Mouse (Mus musculus) erythroblast, embryonic 14.5 days (primary cell): ENCODE measurements at regions not wholly inside any gene's neighbourhood (a gene's known extent, or its start where the extent isn't known, plus 50 kb on each side); places are given as distances from the start of the nearest gene placed in this dataset.

ENCODE experiments used
- H3K27me3 ChIP-seq: 2 replicates; pipeline ENCODE4 v1.6.1; 2012; ENCODE audit warnings: inconsistent platforms; ENCODE audit not compliant: control insufficient read depth
- H3K36me3 ChIP-seq: 2 replicates; pipeline ENCODE4 v1.6.1; 2012; ENCODE audit warnings: mild to moderate bottlenecking, inconsistent platforms; ENCODE audit not compliant: control insufficient read depth
- H3K4me1 ChIP-seq: 2 replicates; pipeline ENCODE4 v1.6.1; 2012; ENCODE audit warnings: inconsistent platforms; ENCODE audit not compliant: control insufficient read depth
- H3K4me3 ChIP-seq: replicated peaks from 2 replicates; pipeline ENCODE3; 2012; ENCODE audit warnings: moderate library complexity, mild to moderate bottlenecking, inconsistent platforms
- H3K9me3 ChIP-seq: 2 replicates; pipeline ENCODE4 v1.6.1; 2012; ENCODE audit warnings: low read length, inconsistent platforms, mixed read lengths; ENCODE audit not compliant: control insufficient read depth
- GATA1 ChIP-seq: IDR thresholded peaks from 2 replicates; pipeline ENCODE4 v1.6.1; 2012; ENCODE audit warnings: low read length, inconsistent platforms, mixed read lengths
- TAL1 ChIP-seq: IDR thresholded peaks from 3 replicates; pipeline ENCODE4 v1.6.1; 2012; ENCODE audit warnings: low read length, inconsistent platforms, mixed read lengths

GRCm38 (mm10) chr16:29956904-29957303, 107.3 kb upstream of the Hes1 start:
- TF ChIP-seq TAL1 (no peak), GATA1 (no peak)
- Histone ChIP-seq H3K4me3 (no peak overlapping the region), H3K4me1 (no peaks in the 10 kb centered on the region), H3K27me3 (no peaks in the 10 kb centered on the region), H3K9me3 (no peaks in the 10 kb centered on the region), H3K36me3 (no peaks in the 10 kb centered on the region)

GRCm38 (mm10) chr16:29959939-29960637, 104.1 kb upstream of the Hes1 start:
- TF ChIP-seq GATA1 = no peak
- no peak for TF ChIP-seq TAL1
- H3K4me1 ChIP-seq = no peaks in the 10 kb centered on the region

GRCm38 (mm10) chr16:29963284-29963683, 100.9 kb upstream of the Hes1 start:
- Histone ChIP-seq H3K36me3 (no peaks in the 10 kb centered on the region), H3K27me3 (no peaks in the 10 kb centered on the region), H3K9me3 (peaks cover 5% of the 10 kb centered on the region), H3K4me1 (no peaks in the 10 kb centered on the region), H3K4me3 (no peak overlapping the region)
- no peak for TF ChIP-seq TAL1
- TF ChIP-seq GATA1 = no peak

More at GRCm38 (mm10) chr16:29959939-29960637, 104.1 kb upstream of the Hes1 start:
- no peak overlapping the region for H3K4me3 ChIP-seq
- H3K27me3 ChIP-seq = no peaks in the 10 kb centered on the region
- H3K36me3 ChIP-seq = no peaks in the 10 kb centered on the region
- H3K9me3 ChIP-seq = peaks cover 5% of the 10 kb centered on the region

- no peaks in the 10 kb centered on the region for H3K36me3 ChIP-seq
- no peaks in the 10 kb centered on the region for H3K27me3 ChIP-seq
- no peak overlapping the region for H3K4me3 ChIP-seq
- no peaks in the 10 kb centered on the region for H3K4me1 ChIP-seq
- TF ChIP-seq GATA1 = no peak
- no peak for TF ChIP-seq TAL1
- H3K9me3 ChIP-seq = peaks cover 5% of the 10 kb centered on the region
These were observed 99.6 kb upstream of the Hes1 start for GRCm38 (mm10) chr16:29964563-29964962.

- TF ChIP-seq TAL1 = no peak
- TF ChIP-seq GATA1 = no peak
- no peaks in the 10 kb centered on the region for H3K4me1 ChIP-seq
These were observed 95.4 kb upstream of the Hes1 start for GRCm38 (mm10) chr16:29968743-29969142.

GRCm38 (mm10) chr16:29972741-29973141, 91.4 kb upstream of the Hes1 start:
- no peak overlapping the region for H3K4me3 ChIP-seq
- H3K4me1 ChIP-seq = no peaks in the 10 kb centered on the region
- no peaks in the 10 kb centered on the region for H3K9me3 ChIP-seq
- H3K36me3 ChIP-seq = no peaks in the 10 kb centered on the region
- no peaks in the 10 kb centered on the region for H3K27me3 ChIP-seq
- TF ChIP-seq TAL1 = no peak
- no peak for TF ChIP-seq GATA1

More at GRCm38 (mm10) chr16:29968743-29969142, 95.4 kb upstream of the Hes1 start:
- Histone ChIP-seq H3K27me3 (no peaks in the 10 kb centered on the region), H3K9me3 (peaks cover 5% of the 10 kb centered on the region), H3K36me3 (no peaks in the 10 kb centered on the region), H3K4me3 (no peak overlapping the region)

GRCm38 (mm10) chr16:29973250-29973649, 90.9 kb upstream of the Hes1 start:
- TF ChIP-seq TAL1 = no peak
- Histone ChIP-seq H3K27me3 (no peaks in the 10 kb centered on the region), H3K4me1 (no peaks in the 10 kb centered on the region), H3K4me3 (no peak overlapping the region), H3K9me3 (no peaks in the 10 kb centered on the region), H3K36me3 (no peaks in the 10 kb centered on the region)

- H3K27me3 ChIP-seq = no peaks in the 10 kb centered on the region
These were observed 88.4 kb upstream of the Hes1 start for GRCm38 (mm10) chr16:29975800-29976199.

GRCm38 (mm10) chr16:29977011-29977410, 87.2 kb upstream of the Hes1 start:
- no peaks in the 10 kb centered on the region for H3K9me3 ChIP-seq
- no peaks in the 10 kb centered on the region for H3K36me3 ChIP-seq
- no peaks in the 10 kb centered on the region for H3K4me1 ChIP-seq
- TF ChIP-seq GATA1 = no peak
- no peak for TF ChIP-seq TAL1
- H3K4me3 ChIP-seq = no peak overlapping the region
- no peaks in the 10 kb centered on the region for H3K27me3 ChIP-seq

More at GRCm38 (mm10) chr16:29975800-29976199, 88.4 kb upstream of the Hes1 start:
- Histone ChIP-seq H3K36me3 (no peaks in the 10 kb centered on the region), H3K4me1 (no peaks in the 10 kb centered on the region), H3K4me3 (no peak overlapping the region), H3K9me3 (no peaks in the 10 kb centered on the region)
- no peak for TF ChIP-seq GATA1
- no peak for TF ChIP-seq TAL1

GRCm38 (mm10) chr16:29977711-29978110, 86.5 kb upstream of the Hes1 start:
- TF ChIP-seq TAL1 = no peak
- TF ChIP-seq GATA1 = no peak
- Histone ChIP-seq H3K4me3 (no peak overlapping the region), H3K9me3 (no peaks in the 10 kb centered on the region), H3K36me3 (no peaks in the 10 kb centered on the region), H3K4me1 (no peaks in the 10 kb centered on the region), H3K27me3 (no peaks in the 10 kb centered on the region)
